Mouse (Mus musculus): ENCODE measurements at regions not wholly inside any gene's neighbourhood (a gene's known extent, or its start where the extent isn't known, plus 50 kb on each side); places are given as distances from the start of the nearest gene placed in this dataset.

- Histone ChIP-seq H3K4me3 (replicated peaks; ENCODE audit: insufficient read depth, low read depth, low read length) (no peak overlapping the region), H3K27ac (ENCODE audit: insufficient read depth, low read length) (no peak overlapping the region), H3K27me3 (ENCODE audit: control insufficient read depth, insufficient read depth, low read length) (no peaks in the 10 kb centered on the region), H3K4me1 (ENCODE audit: control insufficient read depth, insufficient read depth, low read length) (peaks cover 3% of the 10 kb centered on the region; the same call in 1 of the 2 replicates)
- no peak for DNase-seq
- WGBS: 42% methylated on average over 14 of the region's 14 CpGs
- TF ChIP-seq POLR2A (IDR thresholded peaks at IDR 0.05; ENCODE audit: borderline replicate concordance, insufficient read depth, low read length) (no peak), CTCF (IDR thresholded peaks at IDR 0.05; ENCODE audit: borderline replicate concordance, insufficient read depth, low read depth, low read length) (no peak)
These were observed 127.9 kb upstream of the 9630041A04Rik start for GRCm38 (mm10) chr9:101733611-101734225.

- no peak for DNase-seq
- no peak overlapping the region for H3K4me3 ChIP-seq (replicated peaks; ENCODE audit: insufficient read depth, low read depth, low read length)
- TF ChIP-seq CTCF (IDR thresholded peaks at IDR 0.05; ENCODE audit: borderline replicate concordance, insufficient read depth, low read depth, low read length) (no peak), POLR2A (IDR thresholded peaks at IDR 0.05; ENCODE audit: borderline replicate concordance, insufficient read depth, low read length) (no peak)
- no peak overlapping the region for H3K27ac ChIP-seq (ENCODE audit: insufficient read depth, low read length)
- 90% methylated on average over 3 of the region's 3 CpGs for WGBS
- H3K4me1 ChIP-seq (ENCODE audit: control insufficient read depth, insufficient read depth, low read length): peaks cover 3% of the 10 kb centered on the region; the same call in 1 of the 2 replicates
- H3K27me3 ChIP-seq (ENCODE audit: control insufficient read depth, insufficient read depth, low read length): no peaks in the 10 kb centered on the region
These were observed 131.5 kb upstream of the 9630041A04Rik start for GRCm38 (mm10) chr9:101730136-101730535.

GRCm38 (mm10) chr9:101717911-101718310, 143.7 kb upstream of the 9630041A04Rik start:
- no peak overlapping the region for H3K27ac ChIP-seq (ENCODE audit: insufficient read depth, low read length)
- H3K4me3 ChIP-seq (replicated peaks; ENCODE audit: insufficient read depth, low read depth, low read length): no peak overlapping the region
- H3K27me3 ChIP-seq (ENCODE audit: control insufficient read depth, insufficient read depth, low read length): no peaks in the 10 kb centered on the region
- H3K4me1 ChIP-seq (ENCODE audit: control insufficient read depth, insufficient read depth, low read length): no peaks in the 10 kb centered on the region
- TF ChIP-seq CTCF (IDR thresholded peaks at IDR 0.05; ENCODE audit: borderline replicate concordance, insufficient read depth, low read depth, low read length): no peak
- no peak for TF ChIP-seq POLR2A (IDR thresholded peaks at IDR 0.05; ENCODE audit: borderline replicate concordance, insufficient read depth, low read length)
- 63% methylated on average over 2 of the region's 2 CpGs for WGBS
- no peak for DNase-seq

- Histone ChIP-seq H3K27ac (ENCODE audit: insufficient read depth, low read length) (no peak overlapping the region), H3K4me3 (replicated peaks; ENCODE audit: insufficient read depth, low read depth, low read length) (no peak overlapping the region), H3K4me1 (ENCODE audit: control insufficient read depth, insufficient read depth, low read length) (no peaks in the 10 kb centered on the region; the same call in 1 of the 2 replicates), H3K27me3 (ENCODE audit: control insufficient read depth, insufficient read depth, low read length) (no peaks in the 10 kb centered on the region)
- TF ChIP-seq POLR2A (IDR thresholded peaks at IDR 0.05; ENCODE audit: borderline replicate concordance, insufficient read depth, low read length) (no peak), CTCF (IDR thresholded peaks at IDR 0.05; ENCODE audit: borderline replicate concordance, insufficient read depth, low read depth, low read length) (no peak)
- 87% methylated on average over 5 of the region's 5 CpGs for WGBS
- no peak for DNase-seq
These were observed 145.3 kb upstream of the 9630041A04Rik start for GRCm38 (mm10) chr9:101716326-101716725.

- no peak for DNase-seq
- H3K4me1 ChIP-seq (ENCODE audit: control insufficient read depth, insufficient read depth, low read length): peaks cover 6% of the 10 kb centered on the region; the same call in 1 of the 2 replicates
- no peak overlapping the region for H3K27ac ChIP-seq (ENCODE audit: insufficient read depth, low read length)
- 82% methylated on average over 5 of the region's 5 CpGs for WGBS
- H3K27me3 ChIP-seq (ENCODE audit: control insufficient read depth, insufficient read depth, low read length): no peaks in the 10 kb centered on the region
- no peak for TF ChIP-seq POLR2A (IDR thresholded peaks at IDR 0.05; ENCODE audit: borderline replicate concordance, insufficient read depth, low read length)
- TF ChIP-seq CTCF (IDR thresholded peaks at IDR 0.05; ENCODE audit: borderline replicate concordance, insufficient read depth, low read depth, low read length): no peak
- H3K4me3 ChIP-seq (replicated peaks; ENCODE audit: insufficient read depth, low read depth, low read length): no peak overlapping the region
These were observed 146.8 kb upstream of the 9630041A04Rik start for GRCm38 (mm10) chr9:101714805-101715204.

GRCm38 (mm10) chr9:101710611-101711071, 151.0 kb upstream of the 9630041A04Rik start:
- Histone ChIP-seq H3K27me3 (ENCODE audit: control insufficient read depth, insufficient read depth, low read length) (no peaks in the 10 kb centered on the region), H3K4me1 (ENCODE audit: control insufficient read depth, insufficient read depth, low read length) (peaks cover 6% of the 10 kb centered on the region; the same call in 1 of the 2 replicates), H3K27ac (ENCODE audit: insufficient read depth, low read length) (no peak overlapping the region), H3K4me3 (replicated peaks; ENCODE audit: insufficient read depth, low read depth, low read length) (no peak overlapping the region)
- WGBS: 7% methylated on average over 8 of the region's 8 CpGs
- DNase-seq: peak; percentile 78 to 86
- TF ChIP-seq CTCF (IDR thresholded peaks at IDR 0.05; ENCODE audit: borderline replicate concordance, insufficient read depth, low read depth, low read length): no peak
- no peak for TF ChIP-seq POLR2A (IDR thresholded peaks at IDR 0.05; ENCODE audit: borderline replicate concordance, insufficient read depth, low read length)

- DNase-seq: no peak
- no peak overlapping the region for H3K27ac ChIP-seq (ENCODE audit: insufficient read depth, low read length)
- WGBS: 73% methylated on average over 7 of the region's 7 CpGs
- no peaks in the 10 kb centered on the region for H3K27me3 ChIP-seq (ENCODE audit: control insufficient read depth, insufficient read depth, low read length)
- no peak for TF ChIP-seq POLR2A (IDR thresholded peaks at IDR 0.05; ENCODE audit: borderline replicate concordance, insufficient read depth, low read length)
- TF ChIP-seq CTCF (IDR thresholded peaks at IDR 0.05; ENCODE audit: borderline replicate concordance, insufficient read depth, low read depth, low read length): no peak
- no peaks in the 10 kb centered on the region for H3K4me1 ChIP-seq (ENCODE audit: control insufficient read depth, insufficient read depth, low read length)
- no peak overlapping the region for H3K4me3 ChIP-seq (replicated peaks; ENCODE audit: insufficient read depth, low read depth, low read length)
These were observed 161.3 kb upstream of the 9630041A04Rik start for GRCm38 (mm10) chr9:101700368-101700767.

GRCm38 (mm10) chr9:101694054-101694453, 167.6 kb upstream of the 9630041A04Rik start:
- H3K4me1 ChIP-seq (ENCODE audit: control insufficient read depth, insufficient read depth, low read length): no peaks in the 10 kb centered on the region
- no peaks in the 10 kb centered on the region for H3K27me3 ChIP-seq (ENCODE audit: control insufficient read depth, insufficient read depth, low read length)
- no peak for DNase-seq
- WGBS: 46% methylated on average over 5 of the region's 5 CpGs
- no peak overlapping the region for H3K4me3 ChIP-seq (replicated peaks; ENCODE audit: insufficient read depth, low read depth, low read length)
- no peak overlapping the region for H3K27ac ChIP-seq (ENCODE audit: insufficient read depth, low read length)
- TF ChIP-seq POLR2A (IDR thresholded peaks at IDR 0.05; ENCODE audit: borderline replicate concordance, insufficient read depth, low read length): no peak
- TF ChIP-seq CTCF (IDR thresholded peaks at IDR 0.05; ENCODE audit: borderline replicate concordance, insufficient read depth, low read depth, low read length): no peak

Data from cerebellum, adult 2 months (tissue).